Comparison of ENCODE assay signal across 8 mouse cellular contexts in genomic region chr11:80779527-80780344, GRCm38 (mm10). TPM values are rescaled to one million over a fixed set of nuclear protein-coding genes. Genes with fewer than 3 reads are reported as not detected.
DNase-seq lines count a peak whose midpoint lies in the region; ATAC-seq and TF ChIP-seq lines count a peak whose summit lies in the region.

Myo1d (minus strand) TSS chr11:80780025.

- H3K36me3 ChIP-seq in hindbrain, embryonic 12.5 days: no peaks in the 10 kb centered on the region
- no peaks in the 10 kb centered on the region for H3K36me3 ChIP-seq in lung, postnatal 0 days (ENCODE audit: insufficient read depth, low read length)

- no peak for TF ChIP-seq EP300 in lung, postnatal 0 days (IDR thresholded peaks at IDR 0.05)

- ATAC-seq in hindbrain, embryonic 12.5 days (ENCODE audit: low FRiP score): peak; percentile 95
- peak; percentile 97 for ATAC-seq in lung, postnatal 0 days

- H3K9me3 ChIP-seq in hindbrain, embryonic 12.5 days (replicated peaks): no peaks in the 10 kb centered on the region
- H3K9me3 ChIP-seq in lung, postnatal 0 days (ENCODE audit: low read length): no peaks in the 10 kb centered on the region

- peak within 1 kb of the TSS; percentile 60 for H3K9ac ChIP-seq in hindbrain, embryonic 12.5 days
- peak within 1 kb of the TSS; percentile 45 for H3K9ac ChIP-seq in lung, postnatal 0 days (replicated peaks; ENCODE audit: low read depth)

- WGBS in hindbrain, embryonic 12.5 days: 2% methylated on average over 68 of the region's 87 CpGs
- WGBS in lung, postnatal 0 days: under 1% methylated on average over 71 of the region's 87 CpGs

- H3K4me3 ChIP-seq in hindbrain, embryonic 12.5 days: peak within 1 kb of the TSS; percentile 60
- peak within 1 kb of the TSS; percentile 61 for H3K4me3 ChIP-seq in lung, postnatal 0 days (ENCODE audit: low read depth, low read length)

- H3K27ac ChIP-seq in hindbrain, embryonic 12.5 days: no peak within 1 kb of the TSS
- H3K27ac ChIP-seq in lung, postnatal 0 days (ENCODE audit: low read length): peak within 1 kb of the TSS; percentile 95

- TF ChIP-seq CTCF in lung, postnatal 0 days (IDR thresholded peaks at IDR 0.05): peak; percentile 86

- DNase-seq in R1 (ENCODE audit: low read depth, low spot score): peak; percentile 87
- DNase-seq in cerebellum, postnatal 14 days: peak; percentile 93 to 95
- peak; percentile 54 to 66 for DNase-seq in frontal cortex, postnatal 14 days (ENCODE audit: low spot score in 2 of 2)
- peak; percentile 80 to 89 for DNase-seq in layer of hippocampus, postnatal 10 days (ENCODE audit: low spot score in 2 of 2)
- DNase-seq in lung, postnatal 0 days (ENCODE audit: low spot score): peak; percentile 93
- DNase-seq in ovary, postnatal 14 days (ENCODE audit: low spot score): peak; percentile 85
- DNase-seq in thymus, postnatal 10 days (ENCODE audit: low spot score in 2 of 2): peak; percentile 56 to 87

- H3K27me3 ChIP-seq in hindbrain, embryonic 12.5 days: peaks cover 16% of the 10 kb centered on the region
- H3K27me3 ChIP-seq in lung, postnatal 0 days (replicated peaks; ENCODE audit: insufficient read depth, low read length): no peaks in the 10 kb centered on the region

- peaks cover 3% of the 10 kb centered on the region; the same call in 1 of the 2 replicates for H3K4me1 ChIP-seq in hindbrain, embryonic 12.5 days
- no peaks in the 10 kb centered on the region for H3K4me1 ChIP-seq in lung, postnatal 0 days (ENCODE audit: insufficient read depth, low read depth, low read length)

- peak within 1 kb of the TSS; percentile 74 for H3K4me2 ChIP-seq in hindbrain, embryonic 12.5 days (replicated peaks)
- peak within 1 kb of the TSS; percentile 80 for H3K4me2 ChIP-seq in lung, postnatal 0 days (replicated peaks; ENCODE audit: low read depth, low read length)

RNA-seq across cellular contexts. Expression of gene Myo1d, which starts in this region (rescaled TPM):
- polyA plus RNA-seq in hindbrain, embryonic 12.5 days (2016; fragmentation: Nextera tagmentation; extraction: Ambion mirVana): 4.5 and 4.7 TPM in 2 replicates
- 1 to 10 TPM; 2.6 to 3.0 TPM for total RNA-seq in layer of hippocampus, postnatal 10 days (2021)
- polyA plus RNA-seq in lung, postnatal 0 days (2015; fragmentation: Nextera tagmentation; extraction: Ambion mirVana): 26.4 and 29.6 TPM in 2 replicates
